Mouse (Mus musculus): ENCODE measurements around the gene Ttc27. TPM values are rescaled to one million over a fixed set of nuclear protein-coding genes. Genes with fewer than 3 reads are reported as not detected.

Gene Ttc27
- polyA plus RNA-seq, 1 experiment from 2014 or later = 19.5 TPM

GRCm38 (mm10) chr17:74870177-74871160 lies 152.9 kb downstream of the Ttc27 start:
- 82% methylated on average over 14 of the region's 14 CpGs for WGBS
- H3K9ac ChIP-seq (replicated peaks) = no peak overlapping the region
- H3K4me3 ChIP-seq = no peak overlapping the region
- H3K27ac ChIP-seq (replicated peaks) = no peak overlapping the region
- peaks cover 28% of the 10 kb centered on the region for H3K4me1 ChIP-seq
- no peak for ATAC-seq (ENCODE audit: low FRiP score, low read depth)
- H3K9me3 ChIP-seq = no peaks in the 10 kb centered on the region
- H3K27me3 ChIP-seq = no peaks in the 10 kb centered on the region
- H3K36me3 ChIP-seq = no peaks in the 10 kb centered on the region
- no peak overlapping the region for H3K4me2 ChIP-seq (replicated peaks)

DNA sequence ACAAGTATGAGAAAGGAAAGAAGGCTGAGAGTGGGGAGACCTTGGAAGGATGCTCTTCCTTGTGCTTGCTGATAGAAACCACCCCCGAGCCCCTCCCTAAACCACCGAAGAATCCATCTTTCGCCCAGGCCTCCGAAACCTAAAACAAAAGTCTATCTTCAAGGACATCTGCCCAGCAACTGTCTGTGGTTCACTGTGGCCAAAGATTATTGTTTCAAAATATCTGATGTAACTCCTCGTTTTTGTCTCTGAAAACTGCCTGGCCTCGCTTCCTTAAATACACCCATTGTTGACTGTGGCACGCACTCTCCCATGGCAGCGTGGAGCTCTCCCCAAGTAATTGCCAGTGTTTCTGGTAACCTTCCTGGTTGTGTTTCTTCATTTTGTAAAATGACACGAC lies 155.0 kb downstream of the Ttc27 start:
- Histone ChIP-seq H3K4me2 (replicated peaks) (no peak overlapping the region), H3K4me3 (no peak overlapping the region), H3K36me3 (no peaks in the 10 kb centered on the region), H3K9me3 (no peaks in the 10 kb centered on the region), H3K27ac (replicated peaks) (no peak overlapping the region), H3K27me3 (no peaks in the 10 kb centered on the region), H3K4me1 (peaks cover 16% of the 10 kb centered on the region; the same call in 1 of the 2 replicates), H3K9ac (replicated peaks) (no peak overlapping the region)
- no peak for ATAC-seq (ENCODE audit: low FRiP score, low read depth)
- 91% methylated on average over 9 of the region's 9 CpGs for WGBS

- H3K4me2 ChIP-seq (replicated peaks) = no peak overlapping the region
- WGBS = 65% methylated on average over 1 of the region's 1 CpGs
- no peaks in the 10 kb centered on the region for H3K36me3 ChIP-seq
- H3K9ac ChIP-seq (replicated peaks) = no peak overlapping the region
- H3K27ac ChIP-seq (replicated peaks) = no peak overlapping the region
- peaks cover 5% of the 10 kb centered on the region; the same call in 1 of the 2 replicates for H3K4me1 ChIP-seq
- H3K27me3 ChIP-seq = no peaks in the 10 kb centered on the region
- H3K4me3 ChIP-seq = no peak overlapping the region
- ATAC-seq (ENCODE audit: low FRiP score, low read depth) = no peak
- no peaks in the 10 kb centered on the region for H3K9me3 ChIP-seq
Measured at GRCm38 (mm10) chr17:74873756-74874155, 156.2 kb downstream of the Ttc27 start.

- H3K27me3 ChIP-seq = no peaks in the 10 kb centered on the region
- no peak overlapping the region for H3K4me2 ChIP-seq (replicated peaks)
- H3K36me3 ChIP-seq = no peaks in the 10 kb centered on the region
- no peaks in the 10 kb centered on the region for H3K4me1 ChIP-seq
- H3K4me3 ChIP-seq = no peak overlapping the region
- no peaks in the 10 kb centered on the region for H3K9me3 ChIP-seq
- WGBS = 93% methylated on average over 5 of the region's 5 CpGs
- H3K27ac ChIP-seq (replicated peaks) = no peak overlapping the region
- ATAC-seq (ENCODE audit: low FRiP score, low read depth) = no peak
- H3K9ac ChIP-seq (replicated peaks) = no peak overlapping the region
Measured at GRCm38 (mm10) chr17:74875740-74876139, 158.2 kb downstream of the Ttc27 start.

- Histone ChIP-seq H3K4me2 (replicated peaks) (no peak overlapping the region), H3K27ac (replicated peaks) (no peak overlapping the region), H3K4me3 (no peak overlapping the region), H3K36me3 (no peaks in the 10 kb centered on the region), H3K9me3 (no peaks in the 10 kb centered on the region), H3K27me3 (no peaks in the 10 kb centered on the region), H3K9ac (replicated peaks) (no peak overlapping the region), H3K4me1 (no peaks in the 10 kb centered on the region)
- 81% methylated on average over 10 of the region's 10 CpGs for WGBS
- ATAC-seq (ENCODE audit: low FRiP score, low read depth) = no peak
Measured at GRCm38 (mm10) chr17:74876954-74877353, 159.4 kb downstream of the Ttc27 start.

- 70% methylated on average over 7 of the region's 7 CpGs for WGBS
- Histone ChIP-seq H3K4me3 (no peak overlapping the region), H3K27me3 (no peaks in the 10 kb centered on the region), H3K9me3 (no peaks in the 10 kb centered on the region), H3K4me2 (replicated peaks) (no peak overlapping the region), H3K9ac (replicated peaks) (no peak overlapping the region), H3K36me3 (no peaks in the 10 kb centered on the region), H3K27ac (replicated peaks) (no peak overlapping the region), H3K4me1 (no peaks in the 10 kb centered on the region)
- ATAC-seq (ENCODE audit: low FRiP score, low read depth) = no peak
Measured at GRCm38 (mm10) chr17:74879768-74880167, 162.2 kb downstream of the Ttc27 start.

DNA sequence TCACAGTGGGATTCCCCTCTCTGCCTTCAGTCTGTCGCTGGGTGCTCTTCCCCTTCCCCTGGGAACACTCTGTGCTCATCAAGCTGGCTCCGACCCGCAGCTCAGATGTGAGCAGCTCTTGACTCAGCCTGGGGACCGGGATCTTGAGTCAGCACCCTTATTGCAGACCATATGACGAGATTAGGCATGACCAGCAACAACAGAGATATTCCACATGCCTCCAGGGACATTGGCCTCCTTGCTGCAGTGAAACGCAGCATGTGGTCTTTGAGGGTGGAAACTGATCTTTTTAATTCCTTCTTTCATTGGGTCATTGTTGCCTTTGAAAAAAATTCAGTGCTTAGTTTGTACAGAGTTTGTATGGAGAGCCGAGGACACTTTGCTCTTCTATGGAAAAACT lies 169.5 kb downstream of the Ttc27 start:
- whole genome bisulfite sequencing = 58% methylated on average over 7 of the region's 7 CpGs
- ATAC-seq (ENCODE audit: low FRiP score, low read depth) = no peak
- H3K9me3 ChIP-seq = no peaks in the 10 kb centered on the region

GRCm38 (mm10) chr17:74888836-74889534 lies 171.5 kb downstream of the Ttc27 start:
- H3K36me3 ChIP-seq = no peaks in the 10 kb centered on the region
- no peak for ATAC-seq (ENCODE audit: low FRiP score, low read depth)
- H3K4me2 ChIP-seq (replicated peaks) = no peak overlapping the region
- H3K27ac ChIP-seq (replicated peaks) = no peak overlapping the region
- 77% methylated on average over 11 of the region's 11 CpGs for WGBS
- H3K9me3 ChIP-seq = no peaks in the 10 kb centered on the region
- H3K4me1 ChIP-seq = no peaks in the 10 kb centered on the region
- no peak overlapping the region for H3K4me3 ChIP-seq
- no peaks in the 10 kb centered on the region for H3K27me3 ChIP-seq
- no peak overlapping the region for H3K9ac ChIP-seq (replicated peaks)

More for the DNA sequence above, 169.5 kb downstream of the Ttc27 start:
- Histone ChIP-seq H3K27me3 (no peaks in the 10 kb centered on the region), H3K4me3 (no peak overlapping the region), H3K4me2 (replicated peaks) (no peak overlapping the region), H3K27ac (replicated peaks) (no peak overlapping the region), H3K9ac (replicated peaks) (no peak overlapping the region), H3K36me3 (no peaks in the 10 kb centered on the region), H3K4me1 (no peaks in the 10 kb centered on the region)

GRCm38 (mm10) chr17:74889535-74890117 lies 172.1 kb downstream of the Ttc27 start:
- no peaks in the 10 kb centered on the region for H3K36me3 ChIP-seq
- H3K27ac ChIP-seq (replicated peaks) = no peak overlapping the region
- H3K4me2 ChIP-seq (replicated peaks) = no peak overlapping the region
- 88% methylated on average over 11 of the region's 11 CpGs for WGBS
- H3K4me3 ChIP-seq = no peak overlapping the region
- ATAC-seq (ENCODE audit: low FRiP score, low read depth) = no peak
- no peaks in the 10 kb centered on the region for H3K27me3 ChIP-seq
- H3K9me3 ChIP-seq = no peaks in the 10 kb centered on the region
- no peaks in the 10 kb centered on the region for H3K4me1 ChIP-seq
- no peak overlapping the region for H3K9ac ChIP-seq (replicated peaks)

DNA sequence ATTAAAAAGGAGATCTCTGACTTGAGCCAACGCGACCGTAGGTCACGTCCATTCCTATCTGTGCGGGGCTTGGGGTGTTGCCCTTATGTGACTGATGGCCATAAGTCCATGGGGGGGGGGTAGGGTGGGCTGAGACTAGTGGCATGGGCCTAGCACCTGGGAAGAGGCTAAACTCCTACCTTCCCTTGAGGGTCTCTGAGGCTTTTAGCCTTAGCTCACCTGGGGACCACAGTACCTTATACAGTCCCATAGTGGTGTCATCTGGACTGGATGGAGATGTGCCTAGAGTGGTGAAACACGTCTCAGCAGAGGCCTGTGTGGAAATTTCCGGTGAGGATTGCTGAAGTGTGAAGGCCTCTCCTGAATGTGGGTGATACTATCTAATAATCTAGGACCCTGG lies 184.9 kb downstream of the Ttc27 start:
- H3K27ac ChIP-seq (replicated peaks) = no peak overlapping the region
- ATAC-seq (ENCODE audit: low FRiP score, low read depth) = 0 out of 2 replicates have a peak, but pooled peaks have one; percentile 23

DNA sequence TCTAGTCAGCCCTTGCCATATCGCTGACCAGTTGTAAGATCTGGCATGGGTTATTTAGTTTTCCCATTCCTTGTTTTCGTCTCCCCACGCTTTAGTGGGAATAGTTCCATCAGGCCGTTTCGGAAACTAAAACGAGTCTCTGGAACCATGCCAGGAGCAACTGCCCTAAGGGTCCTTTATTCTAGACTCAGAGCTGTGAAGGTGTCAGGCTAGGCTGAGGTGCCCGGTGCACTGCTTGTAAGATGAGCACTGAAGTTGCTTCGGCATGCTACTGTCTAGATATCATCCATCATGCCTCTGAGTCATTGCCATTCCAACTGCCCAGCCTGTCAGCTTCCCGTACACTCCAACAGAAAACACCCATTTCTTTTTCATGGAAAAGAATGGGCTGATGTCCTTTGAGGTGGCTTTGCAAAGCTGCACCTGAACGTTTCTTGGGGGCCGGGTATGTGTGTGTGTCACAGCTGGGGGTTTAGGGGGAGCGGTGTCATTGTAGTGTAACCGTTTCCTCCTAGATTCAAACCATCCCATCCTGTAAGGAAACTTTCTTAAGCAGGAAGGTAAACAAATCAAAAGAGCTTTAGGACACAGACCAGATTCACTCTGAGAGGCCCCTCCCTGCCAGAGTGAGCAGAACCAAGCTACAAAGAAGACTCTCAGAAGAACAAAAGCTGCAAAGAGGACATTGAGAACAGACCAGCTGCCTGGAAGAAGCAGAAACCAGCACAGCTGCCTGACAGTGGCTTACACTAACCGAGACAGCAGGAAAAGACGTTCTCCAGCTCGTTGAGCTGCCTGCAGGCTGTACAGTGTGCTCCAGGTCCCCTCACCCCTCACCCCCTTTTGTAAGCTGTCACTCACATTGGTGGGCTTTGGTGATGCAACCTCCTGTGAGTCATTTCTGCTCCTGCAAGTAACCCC lies 186.1 kb downstream of the Ttc27 start:
- Histone ChIP-seq H3K9ac (replicated peaks) (no peak overlapping the region), H3K4me3 (no peak overlapping the region), H3K4me2 (replicated peaks) (no peak overlapping the region), H3K9me3 (no peaks in the 10 kb centered on the region), H3K27ac (replicated peaks) (no peak overlapping the region), H3K36me3 (no peaks in the 10 kb centered on the region), H3K4me1 (peaks cover 8% of the 10 kb centered on the region; the same call in 1 of the 2 replicates), H3K27me3 (no peaks in the 10 kb centered on the region)
- 72% methylated on average over 16 of the region's 16 CpGs for WGBS
- ATAC-seq (ENCODE audit: low FRiP score, low read depth) = peak; percentile 63; the same call in 1 of the 2 replicates

More for the DNA sequence above, 184.9 kb downstream of the Ttc27 start:
- H3K36me3 ChIP-seq = no peaks in the 10 kb centered on the region
- H3K9ac ChIP-seq (replicated peaks) = no peak overlapping the region
- no peak overlapping the region for H3K4me2 ChIP-seq (replicated peaks)
- H3K9me3 ChIP-seq = no peaks in the 10 kb centered on the region
- H3K4me1 ChIP-seq = peaks cover 8% of the 10 kb centered on the region; the same call in 1 of the 2 replicates
- WGBS = 95% methylated on average over 7 of the region's 7 CpGs
- no peaks in the 10 kb centered on the region for H3K27me3 ChIP-seq
- no peak overlapping the region for H3K4me3 ChIP-seq
